Mouse (Mus musculus) adipocyte (in vitro differentiated cells): ENCODE data around the gene Lgr4.
"Not testable (repeated sequence)": the region's sequence is repeated elsewhere in the genome, so short reads cannot be mapped to it uniquely, and the experiment has no call there.

Source experiments
- DNase-seq: peaks from one replicate; pipeline ENCODE4 v3.0.0-alpha.2; 2016; ENCODE audit warnings: low spot score

Gene Lgr4

DNA sequence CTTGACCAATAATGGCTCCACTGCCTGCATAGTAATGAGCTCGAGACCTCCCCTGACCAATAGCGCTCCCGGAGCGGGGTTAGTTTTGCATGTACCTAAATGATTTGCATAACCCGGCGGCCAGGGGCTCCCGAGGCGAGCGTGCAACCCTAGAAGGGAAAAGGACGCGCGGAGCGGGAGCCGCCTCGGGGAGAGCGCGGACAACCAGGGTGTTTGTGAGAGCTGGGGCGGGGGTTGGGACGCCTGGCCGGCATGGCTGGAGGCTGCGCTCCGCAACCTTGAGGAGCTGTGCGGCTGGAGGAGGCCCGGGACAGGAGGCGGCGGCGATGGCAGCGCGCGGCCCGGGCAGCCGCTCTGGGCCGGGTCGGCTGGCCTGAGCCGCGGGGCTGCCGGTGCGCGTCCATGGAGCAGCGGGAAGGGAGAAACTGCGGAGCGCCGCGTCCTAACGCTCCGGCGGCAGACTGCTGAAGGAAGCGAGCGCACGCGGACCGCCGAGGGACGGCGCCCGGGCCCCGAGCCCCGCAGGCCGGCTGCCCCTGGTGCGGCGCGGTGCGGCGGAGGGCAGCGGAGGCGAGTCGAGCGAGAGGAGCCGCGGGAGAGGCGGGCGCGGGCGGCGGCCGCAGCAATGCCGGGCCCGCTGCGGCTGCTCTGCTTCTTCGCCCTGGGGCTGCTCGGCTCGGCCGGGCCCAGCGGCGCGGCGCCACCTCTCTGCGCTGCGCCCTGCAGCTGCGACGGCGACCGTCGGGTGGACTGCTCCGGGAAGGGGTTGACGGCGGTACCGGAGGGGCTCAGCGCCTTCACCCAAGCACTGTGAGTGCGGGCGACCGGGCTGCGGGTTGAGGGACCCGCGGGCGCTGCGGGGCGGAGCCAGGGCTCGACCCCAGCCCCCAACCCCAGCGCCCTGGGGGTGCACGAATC is at the start of gene Lgr4:
Gene Lgr4, plus strand, starts transcription at position 152 of the 918 bp plus-strand sequence.
- DNase-seq = peak; percentile 99

- DNase-seq = not testable (repeated sequence)
Measured at GRCm38 (mm10) chr2:109879429-109879828, 38.0 kb upstream of the Lgr4 start.

DNA sequence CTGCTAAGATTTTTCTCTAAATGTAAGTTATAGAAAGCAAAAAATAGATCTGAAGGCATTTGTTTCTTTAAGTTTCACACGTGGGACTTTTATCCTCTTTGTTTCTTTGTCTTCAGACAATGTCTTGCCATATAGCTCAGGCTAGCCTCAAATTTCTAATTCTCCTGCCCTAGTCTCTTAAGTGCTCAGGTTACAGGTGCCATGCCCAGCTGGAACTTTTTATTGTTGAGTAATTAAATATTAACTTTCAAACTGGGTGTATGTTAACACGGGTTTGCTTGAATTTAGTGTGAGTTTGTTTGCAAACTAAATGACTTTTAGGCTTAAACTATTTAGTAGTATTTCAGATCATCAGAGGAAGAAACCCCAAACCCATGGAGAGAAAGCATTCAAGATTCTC is 36.3 kb upstream of the Lgr4 start:
- no peak for DNase-seq

DNA sequence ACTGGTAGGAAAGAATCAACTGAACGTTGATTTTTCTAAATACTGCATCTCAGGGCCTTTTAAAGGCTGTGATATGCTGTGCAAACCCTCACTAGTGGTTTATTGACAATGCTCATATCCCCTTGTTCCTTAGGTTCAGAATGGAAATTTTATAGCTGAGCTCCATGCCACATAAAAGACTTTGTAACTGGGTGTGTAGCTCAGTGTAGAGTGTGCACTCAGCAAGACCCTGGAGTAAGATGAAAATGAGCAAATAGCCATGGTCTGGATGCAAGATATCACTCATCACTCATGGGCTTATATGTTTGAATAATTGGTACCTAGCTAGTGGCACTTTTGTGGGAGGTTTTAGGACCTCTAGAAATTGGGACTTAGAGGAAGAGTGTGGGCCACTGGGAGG is 35.8 kb upstream of the Lgr4 start:
- DNase-seq = no peak

- DNase-seq = peak; percentile 60
Measured at GRCm38 (mm10) chr2:109884106-109884505, 33.3 kb upstream of the Lgr4 start.

DNA sequence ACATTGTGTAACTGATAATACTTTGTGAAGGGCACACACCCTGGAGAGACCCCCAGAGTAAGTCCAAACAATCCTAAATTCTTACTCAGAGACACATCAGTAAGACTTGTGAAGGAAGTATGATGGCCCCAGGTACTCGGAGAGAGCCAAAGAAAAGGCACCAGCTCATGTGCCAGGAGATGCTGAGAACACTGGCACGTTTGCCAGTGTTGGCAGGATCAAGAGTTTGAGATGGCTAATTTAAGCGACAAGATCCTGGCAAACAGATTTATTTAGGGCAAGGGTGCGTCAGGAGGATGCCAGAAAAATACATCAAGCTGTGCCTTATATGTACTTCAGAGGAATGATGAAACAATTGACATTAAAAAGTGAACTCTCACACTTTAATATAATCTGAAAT is 32.9 kb upstream of the Lgr4 start:
- DNase-seq = peak; percentile 59

GRCm38 (mm10) chr2:109890068-109890467 is 27.4 kb upstream of the Lgr4 start:
- DNase-seq = peak; percentile 51

- peak; percentile 97 for DNase-seq
Measured at GRCm38 (mm10) chr2:109890597-109890996, 26.9 kb upstream of the Lgr4 start, which contains the start of gene Lin7c. TSS of gene Lin7c (plus strand) at chr2:109890853.

DNA sequence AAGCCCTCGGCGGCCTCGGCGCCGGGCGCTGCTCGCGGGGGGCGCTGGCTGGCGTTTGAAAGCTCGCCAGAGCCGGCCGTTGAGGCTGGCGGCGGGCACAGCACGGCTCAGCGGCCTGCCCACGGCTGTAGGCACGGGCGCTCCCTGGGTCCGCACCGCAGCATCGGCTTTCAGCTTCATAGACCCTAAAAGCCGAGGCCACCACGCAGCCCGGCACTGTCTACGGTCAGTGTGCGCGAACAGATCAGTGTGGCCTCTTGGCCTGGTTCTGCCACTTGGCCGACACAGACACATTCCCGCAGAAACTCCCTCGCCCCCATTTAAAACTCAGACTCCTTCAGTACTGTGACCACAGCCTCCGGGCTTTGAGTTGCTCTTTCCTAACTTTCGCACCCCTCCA is 26.4 kb upstream of the Lgr4 start:
- no peak for DNase-seq

GRCm38 (mm10) chr2:109891471-109891870 is 26.0 kb upstream of the Lgr4 start:
- DNase-seq = peak; percentile 64

DNA sequence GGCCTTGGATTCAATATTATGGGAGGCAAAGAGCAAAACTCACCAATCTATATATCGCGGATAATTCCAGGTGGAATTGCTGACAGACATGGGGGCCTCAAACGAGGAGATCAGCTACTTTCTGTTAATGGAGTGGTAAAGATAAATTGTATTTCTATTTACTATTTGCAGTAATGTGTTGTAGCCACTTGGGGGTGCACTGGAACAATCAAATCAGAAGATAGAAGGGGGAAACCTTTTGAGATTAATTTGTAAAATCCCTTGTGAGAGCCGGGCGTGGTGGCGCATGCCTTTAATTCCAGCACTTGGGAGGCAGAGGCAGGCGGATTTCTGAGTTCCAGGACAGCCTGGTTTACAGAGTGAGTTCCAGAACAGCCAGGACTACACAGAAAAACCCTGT is 21.1 kb upstream of the Lgr4 start:
- DNase-seq = no peak

GRCm38 (mm10) chr2:109902869-109903268 is 14.6 kb upstream of the Lgr4 start:
- DNase-seq = no peak

DNA sequence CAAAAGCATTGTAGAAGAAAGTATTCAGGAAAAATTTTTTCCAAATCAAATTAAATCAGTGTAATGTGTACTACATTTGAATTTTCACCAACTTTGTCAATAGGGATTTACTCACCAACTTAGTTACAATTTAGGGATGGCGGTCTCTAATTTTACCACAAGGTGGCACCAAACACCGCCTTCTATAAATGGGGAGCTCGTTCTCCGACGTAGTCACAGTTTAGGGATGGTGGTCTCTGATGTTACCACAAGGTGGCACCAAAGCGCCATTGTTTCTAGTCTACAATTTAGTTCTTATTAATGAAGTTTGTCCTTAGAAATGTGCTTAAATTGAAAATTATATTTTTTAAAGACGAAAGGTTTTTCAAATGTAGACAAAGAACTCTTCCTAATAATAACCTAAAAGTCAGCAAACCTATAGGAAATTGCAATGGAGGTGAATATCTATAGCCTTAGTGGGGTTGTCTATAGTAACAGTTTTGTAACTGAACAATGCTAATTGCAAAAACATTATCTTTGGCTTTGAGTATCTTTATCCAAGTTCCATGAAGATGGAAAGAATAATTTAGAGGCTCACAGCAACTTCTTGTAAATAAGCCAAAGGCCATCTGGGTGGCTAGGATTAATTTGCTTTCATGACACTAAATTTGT is 13.2 kb upstream of the Lgr4 start:
- peak; percentile 98 for DNase-seq

DNA sequence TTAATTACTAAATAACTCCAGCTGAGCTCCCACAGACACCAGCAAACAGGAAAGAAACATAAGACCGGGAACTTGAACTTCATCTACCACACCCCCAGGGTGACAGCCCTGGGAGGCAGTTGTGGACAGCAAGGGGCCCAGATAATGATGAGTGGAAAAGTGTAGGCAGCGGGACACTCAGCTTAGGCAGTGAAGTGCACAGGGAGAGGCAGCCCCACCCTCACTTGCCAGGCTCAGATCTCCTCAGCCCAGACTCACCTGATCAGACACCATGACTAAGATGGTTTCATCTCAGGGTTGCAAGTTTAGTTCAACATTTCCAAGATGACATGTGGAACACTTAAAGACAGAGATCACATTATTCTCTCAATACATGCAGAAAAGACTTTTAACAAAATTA is 8.3 kb upstream of the Lgr4 start:
- no peak for DNase-seq

GRCm38 (mm10) chr2:109912216-109912615 is 5.2 kb upstream of the Lgr4 start:
- no peak for DNase-seq

DNA sequence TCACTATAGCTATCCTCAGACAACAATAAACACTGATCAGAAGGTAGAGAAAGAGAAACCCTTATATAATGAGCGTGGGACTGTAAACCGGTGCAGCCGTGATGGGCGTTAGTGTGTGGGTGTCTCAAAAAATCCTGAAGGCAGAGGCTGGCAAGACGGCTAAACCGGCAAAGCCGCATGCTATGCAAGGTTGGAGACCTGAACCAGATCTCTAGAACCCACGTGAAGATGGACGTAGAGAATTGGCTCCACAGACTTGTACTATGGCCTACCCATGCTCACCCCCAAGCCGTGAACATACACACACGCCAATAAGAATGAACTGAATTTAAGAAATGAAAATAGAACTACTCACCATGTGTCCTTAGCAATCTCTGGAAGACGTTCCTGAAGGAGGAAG is 4.7 kb upstream of the Lgr4 start:
- DNase-seq = no peak

GRCm38 (mm10) chr2:109913241-109913640 is 4.2 kb upstream of the Lgr4 start:
- no peak for DNase-seq

GRCm38 (mm10) chr2:109914601-109915000 is 2.8 kb upstream of the Lgr4 start:
- DNase-seq = peak; percentile 48

- DNase-seq = no peak
Measured at GRCm38 (mm10) chr2:109916782-109917495, 508 bp upstream of the Lgr4 start.

DNA sequence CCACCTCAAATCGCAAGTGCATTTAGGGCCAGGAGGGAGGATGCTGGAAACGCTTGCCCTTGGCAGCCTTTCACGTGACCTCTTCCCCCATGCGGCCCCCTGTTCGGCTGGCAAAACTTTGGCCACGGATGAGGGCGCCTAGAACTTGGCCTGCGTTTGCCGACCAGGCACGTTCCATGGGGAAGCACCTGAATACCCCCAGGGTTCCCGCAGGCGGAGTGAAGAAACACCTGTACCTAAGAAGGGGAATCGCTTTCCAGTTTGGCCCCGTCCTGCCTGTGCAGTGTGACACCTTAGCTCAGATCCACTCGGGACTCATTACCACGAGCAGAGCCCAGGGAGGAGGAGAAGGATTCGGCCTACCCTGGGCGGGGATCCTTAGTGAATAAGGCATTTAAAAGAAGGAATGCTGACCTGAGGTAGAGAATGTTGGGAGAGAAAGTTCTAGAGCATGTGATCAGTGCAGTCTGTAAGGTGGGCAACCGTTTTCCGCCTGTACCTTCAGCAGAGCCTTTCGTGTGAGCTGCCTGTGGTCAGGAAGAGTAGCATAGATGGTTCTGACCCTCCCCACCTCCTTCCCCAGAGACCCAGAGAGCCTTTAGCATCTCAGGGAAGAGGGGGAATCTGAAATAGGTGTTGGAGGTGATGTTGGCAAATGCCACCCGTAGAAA is 1.3 kb downstream of the Lgr4 start:
- DNase-seq = peak; percentile 49

DNA sequence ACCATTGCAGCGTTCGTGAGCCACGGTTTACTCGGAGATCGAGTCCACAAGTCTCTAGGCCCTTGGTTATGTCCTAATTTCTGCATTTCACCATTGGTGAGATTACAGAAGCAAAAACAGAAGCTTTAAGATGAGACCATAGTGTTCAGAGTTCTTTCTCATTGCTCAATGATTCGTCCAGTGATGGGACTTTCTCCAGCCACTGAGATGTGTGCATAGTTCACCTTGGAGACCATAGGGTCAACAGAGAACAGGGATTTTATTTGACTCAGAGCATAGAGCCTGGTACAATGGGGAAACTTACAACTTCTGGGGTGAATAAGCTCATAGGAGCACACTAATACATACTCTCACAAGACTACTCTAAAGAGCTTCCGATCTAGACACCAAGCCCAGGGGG is 3.0 kb downstream of the Lgr4 start:
- DNase-seq = peak; percentile 77
